Mouse (Mus musculus) embryo, embryonic 10 days (tissue): ENCODE data around the gene Zc2hc1b.
A peak's percentile ranks its signal among the peaks of the same experiment; 100 is the strongest.
"Not testable (repeated sequence)": the region's sequence is repeated elsewhere in the genome, so short reads cannot be mapped to it uniquely, and the experiment has no call there.

Source experiments
- DNase-seq: peaks from one replicate; pipeline ENCODE4 v3.0.0-alpha.2; 2015; ENCODE audit warnings: low spot score

The Zc2hc1b gene

DNA sequence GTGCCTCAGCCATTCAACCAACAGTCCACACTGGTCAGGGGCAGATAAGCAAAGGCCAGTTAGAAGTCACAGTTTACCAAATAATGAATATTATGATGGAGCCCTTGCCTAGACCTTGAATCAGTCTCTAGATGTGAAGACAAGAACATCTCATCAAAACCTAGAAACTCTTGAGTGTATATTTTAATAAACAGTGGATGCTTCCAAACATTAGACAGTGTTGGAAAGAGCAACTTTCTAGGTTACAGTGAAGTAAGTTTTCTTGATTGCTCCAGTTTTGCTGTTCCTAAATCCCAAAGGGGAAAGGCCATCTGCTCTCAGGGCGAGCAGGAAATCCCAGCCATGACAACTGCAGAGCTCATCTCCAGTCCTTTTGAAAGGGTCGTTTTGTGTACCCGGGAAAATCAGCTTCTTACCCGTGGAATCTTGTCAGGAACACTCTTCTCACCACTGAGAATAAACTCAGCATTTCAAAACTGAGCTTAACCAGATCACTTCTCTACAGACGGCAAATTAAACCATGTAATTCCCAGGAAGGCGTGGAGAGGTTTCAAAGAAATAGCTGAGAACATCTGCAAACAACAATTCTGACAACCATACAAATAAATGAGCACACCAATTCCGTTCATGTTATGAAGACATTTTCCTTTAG lies at the start of gene Zc2hc1b:
TSS of gene Zc2hc1b (minus strand) at position 51 of the 652 bp plus-strand sequence.
- no peak for DNase-seq

DNA sequence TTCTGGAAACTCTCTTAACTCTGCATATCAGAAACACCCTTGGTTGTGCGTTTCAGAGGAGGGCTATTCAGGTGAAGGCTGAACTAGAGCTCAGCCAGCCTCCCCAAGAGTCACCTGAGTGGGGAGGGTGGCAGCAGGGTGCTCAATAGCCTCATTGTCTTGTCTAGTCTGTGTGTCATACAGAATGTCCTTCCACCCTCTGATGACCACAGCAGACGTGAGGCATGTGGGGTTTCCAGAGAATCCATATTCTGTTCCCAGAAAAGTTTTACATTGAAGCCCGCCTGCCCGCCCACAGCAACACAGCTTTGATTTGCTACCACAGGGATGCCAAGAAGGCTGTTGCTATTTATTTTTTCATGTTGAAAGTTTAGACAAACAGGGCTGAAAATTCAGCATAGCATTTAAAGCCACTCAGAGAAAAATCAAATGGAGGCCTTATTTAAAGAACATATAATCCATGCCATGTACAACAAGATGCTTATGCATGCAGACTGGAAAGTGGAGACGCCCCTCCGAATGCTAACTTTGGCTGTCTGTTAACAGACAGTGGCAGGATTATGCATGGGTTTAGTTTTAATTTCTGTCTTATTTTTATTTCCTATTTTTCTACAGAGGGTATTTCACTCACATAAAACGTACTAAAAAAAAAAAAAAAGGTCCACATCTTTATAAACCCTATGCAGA lies 47.7 kb upstream of the Zc2hc1b start:
- DNase-seq, result no peak

DNA sequence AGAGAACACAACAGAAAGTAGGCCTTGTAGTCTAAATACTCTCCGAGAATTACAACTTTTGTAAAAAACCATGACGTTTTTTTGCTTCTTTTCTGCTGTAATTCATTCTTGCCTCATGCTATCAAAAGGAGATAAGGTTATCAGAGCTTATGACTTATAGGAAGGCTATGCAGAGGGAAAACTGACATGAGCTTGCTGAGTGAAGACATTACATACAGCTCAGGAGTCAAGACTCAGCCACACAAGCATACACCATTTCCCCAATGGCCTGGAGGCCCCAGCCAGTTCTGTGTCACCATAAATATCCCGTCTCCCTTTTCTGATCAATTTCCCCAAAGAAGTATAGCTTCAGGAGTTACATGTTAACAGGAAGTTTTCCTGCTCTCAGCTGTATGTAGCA lies 44.3 kb upstream of the Zc2hc1b start:
- no peak for DNase-seq

DNA sequence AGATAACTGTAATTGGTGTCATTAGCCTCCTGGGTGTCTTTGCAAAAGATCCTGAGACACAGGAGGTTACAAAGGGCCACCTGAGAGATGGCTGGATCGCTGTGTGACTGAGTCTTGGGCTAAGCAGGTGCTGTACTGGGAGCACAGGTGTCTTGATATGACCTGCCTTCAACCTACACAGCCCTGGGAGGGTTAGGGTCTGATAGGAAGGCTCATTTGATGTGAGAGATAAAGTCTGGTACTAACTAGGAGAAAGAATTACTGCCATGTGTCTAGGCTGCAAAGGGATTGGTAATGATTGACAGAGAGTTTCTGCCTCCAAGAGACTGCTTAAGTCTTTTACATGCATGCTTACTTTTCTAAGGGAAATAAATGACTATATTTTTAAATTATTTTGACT lies 42.2 kb upstream of the Zc2hc1b start:
- no peak for DNase-seq

DNA sequence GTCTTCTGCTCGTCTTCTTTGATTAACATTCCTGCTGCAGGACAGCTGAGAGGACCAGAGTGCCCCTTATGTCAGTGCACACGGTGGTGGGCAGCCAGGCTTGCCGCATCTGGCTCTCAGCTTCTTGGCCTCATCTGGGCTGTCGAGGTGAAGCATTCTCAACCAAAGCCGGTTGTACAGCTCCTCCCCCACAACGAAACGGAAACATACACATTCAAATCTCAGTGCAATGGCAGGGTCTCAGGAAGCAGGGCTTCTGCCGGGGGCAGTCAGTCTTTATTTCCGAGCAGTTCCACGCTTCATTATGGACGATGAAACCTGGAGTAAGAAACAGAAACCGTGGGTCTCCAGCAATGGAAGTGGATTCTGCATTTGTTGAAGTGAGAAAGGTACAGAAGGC lies 36.1 kb upstream of the Zc2hc1b start:
- no peak for DNase-seq

DNA sequence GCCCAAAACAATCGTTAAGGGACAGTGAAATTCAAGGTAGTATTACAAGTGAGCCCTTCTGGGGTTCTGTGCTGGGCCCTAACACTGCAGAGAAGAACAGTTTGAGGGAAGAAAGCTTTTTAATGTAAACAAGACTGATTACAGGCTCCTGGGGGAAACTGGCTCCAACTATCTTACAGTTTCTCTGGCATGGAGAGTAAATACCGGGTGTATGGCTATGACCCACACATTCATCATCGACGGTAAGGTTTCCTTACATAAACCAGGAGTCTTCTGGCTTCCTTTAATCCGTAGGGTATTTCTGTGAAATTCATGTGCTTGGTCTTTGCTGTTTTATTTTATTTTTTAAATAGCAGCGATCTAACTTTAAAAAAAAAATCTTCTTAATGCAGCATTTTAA lies 35.0 kb upstream of the Zc2hc1b start:
- no peak for DNase-seq

DNA sequence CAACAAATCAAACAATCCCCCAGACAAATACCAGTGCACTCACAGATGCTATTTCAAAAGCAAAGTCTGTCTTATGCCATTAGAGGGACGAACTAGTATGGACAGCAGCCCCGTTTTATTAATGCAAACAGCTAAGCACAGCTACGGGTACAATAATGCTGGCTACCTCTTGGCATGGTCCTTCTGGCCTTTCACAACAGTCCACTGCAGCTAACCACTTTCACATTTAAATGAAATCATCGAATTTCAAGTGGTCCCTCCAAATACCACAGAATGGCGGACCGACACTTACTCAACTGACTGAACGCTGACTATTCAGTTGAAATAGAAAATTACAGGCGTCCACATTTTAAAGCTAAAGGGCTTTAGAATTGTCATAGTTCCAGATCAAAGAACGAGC lies 34.5 kb upstream of the Zc2hc1b start:
- DNase-seq, result no peak

DNA sequence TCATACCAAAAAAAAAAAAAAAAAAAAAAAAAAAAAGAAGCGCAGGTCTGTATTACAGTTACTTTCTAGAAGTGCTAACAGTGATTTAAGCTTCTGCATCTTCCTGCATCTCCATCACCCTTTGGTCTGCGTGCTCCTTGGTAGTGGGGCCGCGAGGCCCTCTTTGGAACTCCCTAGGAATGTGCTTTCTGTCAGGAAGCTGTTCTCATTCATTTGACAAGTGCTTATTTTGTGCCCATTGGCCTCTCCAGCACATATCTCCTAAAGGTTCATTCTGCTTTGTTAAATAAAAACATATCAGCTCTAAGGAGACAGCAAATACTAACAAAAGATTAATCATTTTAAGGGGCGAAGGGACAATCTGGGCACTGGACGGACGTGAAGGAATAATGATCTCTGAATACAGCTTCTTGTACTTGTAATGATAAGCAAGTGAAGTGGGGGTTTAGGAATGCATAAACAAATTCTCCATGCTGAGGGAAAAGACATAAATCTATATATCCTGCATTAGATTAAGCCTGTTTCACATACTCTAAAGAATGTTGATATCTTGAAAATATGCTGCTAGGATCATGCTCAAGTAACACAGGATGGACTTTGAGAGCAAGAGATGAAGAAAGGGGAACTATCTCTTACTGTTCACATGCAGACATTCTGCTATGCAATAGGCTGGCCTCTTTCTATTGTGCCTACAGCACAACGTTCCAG lies 32.3 kb upstream of the Zc2hc1b start:
- no peak for DNase-seq

DNA sequence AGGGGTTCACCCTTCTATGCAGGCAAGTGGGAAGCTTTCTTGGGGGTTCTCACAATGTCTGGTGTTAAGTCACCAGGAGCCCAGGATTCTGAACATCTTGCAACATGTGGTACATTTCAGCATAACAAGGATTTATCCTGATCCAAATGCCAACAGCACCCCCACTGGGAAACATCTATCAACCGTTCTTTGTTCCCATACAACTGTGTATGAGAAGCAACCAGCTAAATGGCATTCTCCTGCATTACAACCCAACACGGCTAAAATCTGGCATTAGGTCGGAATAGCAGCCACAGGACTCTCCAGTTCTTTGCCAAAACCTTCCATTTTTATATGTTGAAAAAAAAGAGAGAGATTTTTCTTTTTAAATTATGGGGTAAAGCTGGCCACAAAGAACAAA lies 31.7 kb upstream of the Zc2hc1b start:
- no peak for DNase-seq

DNA sequence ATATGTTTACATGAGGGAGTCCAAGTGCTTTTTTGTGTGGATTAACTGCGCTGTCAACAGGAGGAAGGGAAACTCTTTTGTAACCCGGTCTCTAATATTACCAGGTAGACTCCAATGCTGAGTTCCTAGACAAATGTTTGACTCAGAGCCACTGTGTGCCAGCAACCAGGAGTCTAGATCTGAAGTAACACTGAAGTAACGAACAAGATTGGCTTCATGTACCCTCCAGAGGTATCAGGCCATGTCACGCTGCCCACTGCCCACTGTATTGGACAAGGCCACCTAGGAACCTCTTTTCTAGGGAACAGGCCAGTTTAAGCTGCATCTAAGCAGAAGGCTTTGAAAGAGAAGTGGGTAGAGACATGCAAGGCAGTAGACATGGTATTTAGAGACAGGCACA lies 31.2 kb upstream of the Zc2hc1b start:
- no peak for DNase-seq

DNA sequence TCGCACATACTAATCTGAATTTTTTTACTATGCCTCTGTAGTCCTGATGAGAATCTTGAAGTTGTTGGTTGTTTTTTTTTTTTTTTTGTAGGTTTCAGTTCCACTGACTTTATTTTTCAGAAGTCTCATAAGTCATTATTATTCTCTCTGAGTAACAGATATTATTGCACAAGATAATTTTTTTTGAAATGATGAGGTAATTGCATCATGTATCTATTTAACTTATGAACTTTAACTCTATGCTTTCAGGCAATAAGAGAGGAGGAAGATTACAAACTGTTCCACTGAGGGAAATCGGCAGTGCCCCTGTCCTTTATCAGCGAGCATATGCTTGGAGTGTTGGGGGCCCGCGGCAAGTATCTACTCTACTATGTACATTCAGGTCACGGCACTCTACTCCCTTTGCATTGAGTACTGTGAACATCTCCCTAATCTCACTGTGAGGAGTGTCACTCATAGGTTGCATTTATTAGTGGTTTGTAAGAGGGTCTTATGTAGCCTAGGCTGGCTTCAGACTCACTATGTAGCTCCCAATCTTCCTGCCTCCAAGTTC lies 24.0 kb upstream of the Zc2hc1b start:
- no peak for DNase-seq

DNA sequence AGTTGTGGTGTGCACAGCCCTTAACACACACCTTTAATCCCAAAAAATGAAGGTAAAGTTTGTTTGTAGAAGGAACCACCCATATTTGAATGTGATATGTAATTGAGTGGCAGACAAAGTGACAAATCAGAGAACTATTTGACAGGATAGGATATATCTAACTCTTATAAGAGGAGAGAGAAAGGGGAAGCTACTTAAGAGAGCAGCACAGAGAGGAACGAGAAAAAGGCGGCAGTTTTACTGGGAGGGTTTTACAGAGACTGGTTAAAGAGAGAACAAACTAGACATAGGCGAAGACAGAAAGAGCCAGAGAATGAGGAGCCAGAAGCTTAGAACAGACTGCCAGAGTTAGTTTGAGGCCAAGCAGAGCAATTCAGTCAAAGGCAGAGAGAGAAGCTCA lies 23.0 kb upstream of the Zc2hc1b start:
- DNase-seq, result no peak

DNA sequence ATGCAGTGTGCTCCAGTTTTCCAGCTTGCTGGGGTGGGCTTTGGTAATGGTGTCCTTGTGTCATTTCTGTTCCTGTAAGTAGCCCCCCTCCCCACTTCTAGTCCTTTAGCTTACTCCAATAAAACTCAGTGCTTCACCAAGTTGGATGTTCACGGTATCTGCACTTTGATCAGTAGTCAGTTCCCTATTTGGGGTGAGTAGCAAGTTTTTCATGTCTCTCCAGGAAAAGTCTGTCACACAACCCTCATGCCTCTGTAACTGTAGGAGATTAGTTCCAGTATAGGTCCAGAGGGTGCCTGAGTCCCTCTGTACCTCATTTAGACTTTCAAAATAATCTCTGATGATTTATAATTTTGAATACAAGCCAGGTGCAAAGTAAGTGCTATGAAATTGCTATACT lies 21.4 kb upstream of the Zc2hc1b start:
- DNase-seq, result no peak

DNA sequence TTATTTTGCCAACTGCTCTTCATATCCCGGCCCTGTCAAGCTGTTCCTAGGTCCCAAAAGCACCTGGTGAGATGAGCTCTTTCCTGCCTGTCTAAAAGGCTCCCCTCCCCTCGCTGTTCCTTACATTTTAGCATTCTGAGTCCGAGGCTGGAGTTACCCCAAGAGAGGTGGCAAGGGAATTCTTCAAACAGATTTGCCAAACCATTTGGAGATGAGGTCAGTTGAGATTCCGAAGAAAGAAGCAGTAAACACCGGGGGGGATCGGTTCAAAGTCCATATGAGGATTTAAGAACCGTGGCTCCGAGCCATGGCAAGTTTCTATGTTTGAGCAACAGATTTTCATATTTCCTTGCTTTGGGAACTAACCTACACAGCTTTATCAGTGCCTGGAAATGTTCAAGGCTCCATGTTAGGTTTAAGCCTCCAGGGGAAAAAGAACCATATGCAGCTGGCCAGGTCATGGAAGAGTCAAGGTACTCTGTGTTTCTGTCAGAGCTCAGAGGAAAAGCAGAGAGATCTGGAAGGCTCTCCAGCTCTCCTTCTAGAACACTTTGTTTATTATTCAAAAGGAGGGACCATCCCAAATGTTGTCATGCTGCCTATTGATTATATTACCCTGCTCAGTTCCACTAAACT lies 19.2 kb upstream of the Zc2hc1b start:
- no peak for DNase-seq

DNA sequence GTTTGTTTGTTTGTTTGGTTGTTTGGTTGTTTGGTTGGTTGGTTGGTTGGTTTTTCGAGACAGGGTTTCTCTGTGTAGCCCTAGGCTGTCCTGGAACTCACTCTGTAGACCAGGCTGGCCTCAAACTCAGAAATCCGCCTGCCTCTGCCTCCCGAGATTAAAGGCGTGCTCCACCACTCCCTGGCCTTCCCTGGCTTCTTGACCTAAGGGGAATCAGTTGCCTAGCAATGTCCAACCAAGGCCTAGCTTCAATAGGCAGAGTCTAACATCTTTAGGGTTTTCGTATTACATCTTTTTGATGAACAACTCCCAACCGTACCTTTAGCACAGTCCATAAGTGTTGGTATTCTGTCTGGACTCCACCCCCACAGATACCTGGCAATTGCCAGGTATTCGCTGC lies 15.7 kb upstream of the Zc2hc1b start:
- DNase-seq, result not testable (repeated sequence)

DNA sequence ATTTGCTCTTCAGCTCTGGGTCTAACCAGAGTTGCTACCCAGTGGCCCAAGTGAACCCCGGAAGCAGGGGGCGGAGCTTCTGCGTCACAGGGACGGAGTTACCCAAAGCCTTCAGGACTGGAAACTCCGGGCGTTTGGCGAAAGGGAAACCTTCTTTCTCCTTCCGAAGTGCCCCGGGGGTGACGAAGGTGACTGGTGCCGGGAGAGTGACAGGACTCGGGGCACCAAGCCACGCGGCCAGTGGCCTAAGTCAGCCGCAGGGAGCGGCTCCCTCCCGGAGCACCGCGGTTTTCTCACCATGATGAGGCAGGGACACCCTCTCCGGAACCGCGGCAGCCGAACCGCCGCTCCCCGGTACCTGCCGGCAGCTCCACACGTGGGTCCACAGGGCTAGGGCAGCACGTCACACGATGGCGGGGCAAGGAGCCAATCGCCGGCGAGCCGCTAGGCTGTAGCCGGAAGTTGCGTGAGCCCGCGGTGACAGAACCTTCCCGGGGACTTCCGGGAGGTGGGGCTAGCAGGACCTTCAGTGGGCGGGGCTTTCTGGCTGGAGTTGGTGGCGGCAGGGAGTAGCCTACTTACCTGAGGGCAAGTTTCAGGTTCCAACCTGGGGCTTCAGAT lies 15.0 kb upstream of the Zc2hc1b start, which contains the start of gene Ltv1:
TSS of gene Ltv1 (minus strand) at position 438 of the 621 bp plus-strand sequence.
- DNase-seq, result peak; percentile 97

DNA sequence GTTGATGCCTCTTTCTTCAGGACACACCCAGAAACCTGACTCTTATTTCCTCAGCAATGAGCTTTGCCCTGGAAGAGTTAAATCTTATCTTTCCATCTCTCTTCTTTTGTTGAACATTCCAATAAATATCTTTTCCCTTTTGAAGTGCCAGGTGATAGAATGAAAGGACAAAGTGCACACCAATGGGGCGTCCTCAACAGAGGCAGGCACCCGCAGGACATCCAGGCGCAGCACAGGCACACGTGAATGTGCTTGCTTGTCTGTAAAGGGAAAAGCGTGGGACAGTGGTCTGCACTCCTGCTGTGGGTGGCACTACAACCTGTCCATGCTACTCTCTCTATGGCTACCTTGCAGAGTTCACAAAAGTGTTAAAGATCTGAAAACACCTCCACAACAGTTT lies 12.1 kb upstream of the Zc2hc1b start:
- no peak for DNase-seq

DNA sequence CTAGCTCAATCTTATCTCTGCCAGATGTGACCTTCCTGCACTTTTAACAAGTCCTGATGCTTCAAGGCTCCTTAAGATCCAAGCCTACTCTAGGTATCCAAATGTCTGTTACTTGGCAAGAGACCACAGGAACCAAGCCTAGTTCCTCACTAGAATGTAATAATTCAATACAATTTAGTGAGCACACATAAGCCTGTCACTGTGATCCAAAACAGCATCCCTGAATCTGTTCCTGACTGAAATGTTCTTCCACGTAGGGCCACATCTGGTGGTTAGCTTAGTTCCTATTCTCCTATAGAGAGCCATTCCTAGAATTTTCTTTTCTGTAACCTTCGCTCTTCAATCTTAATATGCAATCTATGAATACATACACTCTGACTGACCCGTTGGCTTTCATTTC lies 8.9 kb upstream of the Zc2hc1b start:
- peak; percentile 1 for DNase-seq

DNA sequence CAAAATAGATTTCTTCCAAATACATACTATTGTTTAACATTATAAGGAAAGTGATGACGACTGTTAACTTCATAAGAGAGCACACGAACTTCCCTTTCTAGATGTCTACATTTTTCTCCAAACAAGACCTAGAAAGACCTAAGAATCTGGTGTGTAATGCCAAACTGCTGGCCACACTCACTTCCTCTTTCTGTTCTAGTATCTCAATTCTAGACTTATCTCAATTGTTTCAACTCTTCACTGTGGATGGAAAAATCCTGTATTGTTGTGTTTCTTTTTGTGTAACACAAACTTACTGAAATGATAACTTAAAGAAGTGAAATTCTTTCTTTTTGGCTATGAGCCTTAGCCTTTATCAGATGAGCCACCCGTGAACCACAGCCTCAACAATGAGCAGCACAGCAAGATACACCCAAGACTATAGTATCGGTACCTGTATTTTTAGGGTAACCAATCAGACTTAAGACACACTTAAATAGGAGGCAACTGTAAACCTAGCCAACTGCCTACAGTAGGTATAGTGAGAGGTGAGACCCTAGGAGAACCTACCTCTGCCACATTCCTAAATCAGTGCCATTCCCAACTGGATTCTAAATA lies 6.4 kb upstream of the Zc2hc1b start:
- peak; percentile 1 for DNase-seq

DNA sequence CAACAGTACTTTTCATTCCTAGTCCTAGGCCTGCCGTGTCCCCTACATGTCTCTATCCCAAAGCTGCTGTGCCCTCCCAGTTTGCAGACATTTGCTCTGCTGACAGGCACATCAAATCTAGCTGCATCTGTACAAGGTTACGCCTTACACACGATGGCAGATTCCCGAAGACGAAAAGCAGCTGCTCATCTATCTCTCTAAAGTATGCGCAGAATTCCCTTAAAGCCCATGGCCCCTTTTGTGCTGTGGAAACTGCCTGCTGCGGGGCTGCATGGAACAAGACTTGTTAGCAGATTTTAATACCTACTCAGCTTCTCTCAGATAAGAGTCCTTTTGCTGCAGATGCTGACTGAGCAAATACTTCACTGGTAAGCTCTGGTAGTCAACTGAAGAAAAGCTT lies 2.4 kb upstream of the Zc2hc1b start:
- no peak for DNase-seq

DNA sequence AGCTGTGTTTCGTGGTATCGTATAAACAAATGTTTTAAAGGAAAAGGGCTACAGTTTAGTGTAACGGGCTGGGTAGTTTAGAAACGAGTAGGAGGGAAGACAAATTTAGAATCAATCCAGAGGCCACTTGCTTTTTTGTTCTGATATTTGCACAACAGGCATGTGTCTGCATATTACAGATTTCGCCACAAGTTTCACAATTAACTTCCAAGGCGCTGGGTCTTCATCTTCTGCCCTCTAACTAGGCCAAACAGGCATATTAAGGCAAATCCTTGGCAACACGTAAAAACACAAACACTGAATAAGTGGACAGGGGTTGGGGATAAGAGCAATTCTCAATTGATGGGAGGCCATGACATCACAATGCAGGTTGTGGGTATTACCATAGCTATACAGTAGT lies 2.0 kb downstream of the Zc2hc1b start:
- no peak for DNase-seq

DNA sequence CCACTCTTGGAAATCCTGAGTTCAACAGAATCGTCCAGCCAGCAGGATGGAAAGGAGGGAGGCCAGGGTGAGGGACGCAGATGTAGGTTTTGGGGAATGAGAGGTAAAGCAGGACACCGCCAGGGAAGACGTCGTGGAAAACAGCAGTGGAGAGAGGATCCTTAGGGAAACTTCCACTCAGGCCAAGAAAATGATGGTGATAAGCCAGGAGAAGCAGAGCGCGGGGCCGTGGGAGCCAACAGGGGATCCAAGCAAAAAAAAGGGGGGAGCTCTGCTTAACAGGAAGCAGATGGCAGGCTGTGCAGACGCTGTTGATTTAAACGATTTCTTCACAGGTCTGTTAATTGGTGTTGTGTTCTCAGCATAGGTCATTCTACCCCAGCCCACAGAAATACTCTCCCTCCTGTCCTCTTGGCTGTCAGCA lies 5.0 kb downstream of the Zc2hc1b start:
- peak; percentile 28 for DNase-seq
